Mouse (Mus musculus) lung, embryonic 14.5 days (tissue): ENCODE data around the gene Acvr1b. TPM values are rescaled to one million over a fixed set of nuclear protein-coding genes. Genes with fewer than 3 reads are reported as not detected.

Source experiments
- ATAC-seq: fragments of 200-750 bp; cut with Nextera tagmentation; 2 replicates; pipeline ENCODE4 v1.8.0; 2017; ENCODE audit warnings: mild to moderate bottlenecking, moderate TSS enrichment, moderate library complexity; ENCODE audit not compliant: insufficient read depth
- DNase-seq: peaks from one replicate; pipeline ENCODE4 v3.0.0-alpha.2; 2015
- H3K27ac ChIP-seq: fragments of 300-500 bp; sonication (generic); 2 replicates; pipeline ENCODE4 v1.5.1; 2014; ENCODE audit warnings: low read depth, mild to moderate bottlenecking, moderate library complexity
- H3K27me3 ChIP-seq: fragments of 300-500 bp; sonication (generic); 2 replicates; pipeline ENCODE4 v1.6.1; 2014; ENCODE audit warnings: low read length, control low read depth; ENCODE audit not compliant: insufficient read depth
- H3K36me3 ChIP-seq: fragments of 300-500 bp; sonication (generic); 2 replicates; pipeline ENCODE4 v1.6.1; 2014; ENCODE audit warnings: control low read depth; ENCODE audit not compliant: insufficient read depth
- H3K4me1 ChIP-seq: fragments of 300-500 bp; sonication (generic); 2 replicates; pipeline ENCODE4 v1.6.1; 2014; ENCODE audit warnings: antibody characterized with exemption, control low read depth; ENCODE audit not compliant: insufficient read depth
- H3K4me2 ChIP-seq: fragments of 300-500 bp; sonication (generic); 2 replicates; pipeline ENCODE4 v1.6.1; 2014; ENCODE audit warnings: mild to moderate bottlenecking
- H3K4me3 ChIP-seq: fragments of 300-500 bp; sonication (generic); 2 replicates; pipeline ENCODE4 v1.5.1; 2014; ENCODE audit warnings: low read depth, low read length
- H3K9ac ChIP-seq: fragments of 300-500 bp; sonication (generic); 2 replicates; pipeline ENCODE4 v1.6.1; 2014
- H3K9me3 ChIP-seq: fragments of 300-500 bp; sonication (generic); 2 replicates; pipeline ENCODE4 v1.6.1; 2016; ENCODE audit warnings: low read depth, low read length, control low read depth
- CTCF ChIP-seq: IDR thresholded peaks from 2 replicates; pipeline ENCODE4 v1.5.1; 2016; ENCODE audit warnings: antibody characterized with exemption, low read depth
- WGBS: fragments of 180-500 bp; shearing (Covaris S2); extraction: QIAGEN DNeasy Blood & Tissue Kit; methylation state at CpG from one replicate; pipeline ENCODE4 v1.1.7; 2014; 5-methylcytosine and 5-hydroxymethylcytosine counted together
- polyA plus RNA-seq: library from polyadenylated mRNA; unstranded; fragments of >200 nt; fragmentation: Nextera tagmentation; extraction: Ambion mirVana; gene quantifications from 2 replicates; pipeline ENCODE4 v1.2.1, GENCODE M21; 2014

Acvr1b gene
- polyA plus RNA-seq, 1 experiment from 2014 or later: 6.3 TPM

DNA sequence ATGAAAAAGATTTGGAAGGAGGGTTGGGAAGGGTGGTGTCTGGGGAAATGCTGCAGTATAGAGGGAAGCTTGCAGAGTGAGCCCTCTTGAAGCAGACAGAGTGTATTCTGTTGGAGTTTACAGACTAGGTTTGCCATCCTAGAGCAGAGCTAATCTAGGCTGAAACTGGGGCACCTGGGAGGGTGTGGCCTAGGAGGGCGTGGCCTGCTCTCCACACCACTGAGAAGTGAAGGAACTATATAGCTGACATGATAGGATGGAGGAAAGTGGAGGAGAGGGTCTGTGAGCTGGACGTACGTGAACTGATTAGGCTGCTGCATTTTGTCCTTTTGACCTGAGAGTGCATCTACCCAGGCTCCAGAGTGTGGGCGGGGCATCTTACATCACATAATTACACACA, 29.8 kb downstream of the Acvr1b start:
- Histone ChIP-seq H3K4me1 (no peaks in the 10 kb centered on the region), H3K4me3 (no peak overlapping the region), H3K9ac (no peak overlapping the region), H3K9me3 (no peaks in the 10 kb centered on the region), H3K4me2 (no peak overlapping the region), H3K27ac (no peak overlapping the region), H3K36me3 (peaks cover 84% of the 10 kb centered on the region), H3K27me3 (no peaks in the 10 kb centered on the region)
- ATAC-seq (no peak), DNase-seq (no peak)
- 72% methylated on average over 4 of the region's 4 CpGs for WGBS
- TF ChIP-seq CTCF: no peak

- TF ChIP-seq CTCF: no peak
- H3K27me3 ChIP-seq: no peaks in the 10 kb centered on the region
Measured at GRCm38 (mm10) chr15:101204781-101205180, 30.9 kb downstream of the Acvr1b start.

GRCm38 (mm10) chr15:101210228-101210627, 36.4 kb downstream of the Acvr1b start:
- Histone ChIP-seq H3K9ac (no peak overlapping the region), H3K27me3 (no peaks in the 10 kb centered on the region), H3K4me3 (no peak overlapping the region), H3K27ac (no peak overlapping the region), H3K4me2 (no peak overlapping the region), H3K36me3 (peaks cover 69% of the 10 kb centered on the region), H3K4me1 (no peaks in the 10 kb centered on the region), H3K9me3 (no peaks in the 10 kb centered on the region)
- peak; percentile 78 for TF ChIP-seq CTCF
- WGBS: 62% methylated on average over 6 of the region's 6 CpGs
- DNase-seq (peak; percentile 84), ATAC-seq (peak; percentile 52; the same call in 1 of the 2 replicates)

More at GRCm38 (mm10) chr15:101204781-101205180, 30.9 kb downstream of the Acvr1b start:
- WGBS: 83% methylated on average over 7 of the region's 7 CpGs
- H3K9me3 ChIP-seq: no peaks in the 10 kb centered on the region
- H3K4me1 ChIP-seq: no peaks in the 10 kb centered on the region
- H3K9ac ChIP-seq: no peak overlapping the region
- H3K27ac ChIP-seq: no peak overlapping the region
- no peak overlapping the region for H3K4me3 ChIP-seq
- no peak for DNase-seq
- H3K4me2 ChIP-seq: no peak overlapping the region
- peaks cover 87% of the 10 kb centered on the region for H3K36me3 ChIP-seq
- ATAC-seq: no peak

DNA sequence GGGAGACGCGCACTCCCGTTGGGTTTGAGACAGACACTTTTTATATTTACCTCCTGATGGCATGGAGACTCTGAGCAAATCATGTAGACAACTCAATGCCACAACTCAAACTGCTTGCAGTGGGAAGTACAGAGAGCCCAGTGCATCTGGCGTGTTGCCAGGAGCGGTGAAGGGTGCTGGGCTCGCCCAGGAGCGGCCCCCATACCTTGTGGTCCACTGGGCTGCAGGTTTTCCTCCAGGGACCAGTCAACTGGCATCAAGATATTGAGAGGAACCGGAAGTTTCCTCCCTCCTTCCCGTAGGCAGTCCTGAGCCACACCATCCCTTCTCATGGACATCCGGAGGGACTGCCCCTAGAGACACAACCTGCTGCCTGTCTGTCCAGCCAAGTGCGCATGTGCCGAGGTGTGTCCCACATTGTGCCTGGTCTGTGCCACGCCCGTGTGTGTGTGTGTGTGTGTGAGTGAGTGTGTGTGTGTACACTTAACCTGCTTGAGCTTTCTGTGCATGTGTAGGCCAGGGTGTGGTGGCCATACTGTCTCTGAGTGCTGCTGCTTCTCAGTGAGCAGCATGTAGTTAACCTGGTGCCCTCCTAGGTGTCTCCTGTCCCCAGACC, 37.2 kb downstream of the Acvr1b start:
- no peak overlapping the region for H3K4me2 ChIP-seq
- H3K36me3 ChIP-seq: peaks cover 63% of the 10 kb centered on the region
- DNase-seq: no peak
- H3K9me3 ChIP-seq: no peaks in the 10 kb centered on the region
- no peak for ATAC-seq
- H3K27me3 ChIP-seq: no peaks in the 10 kb centered on the region
- no peak overlapping the region for H3K9ac ChIP-seq
- no peak for TF ChIP-seq CTCF
- H3K27ac ChIP-seq: no peak overlapping the region
- WGBS: 87% methylated on average over 14 of the region's 14 CpGs
- no peak overlapping the region for H3K4me3 ChIP-seq
- no peaks in the 10 kb centered on the region for H3K4me1 ChIP-seq

DNA sequence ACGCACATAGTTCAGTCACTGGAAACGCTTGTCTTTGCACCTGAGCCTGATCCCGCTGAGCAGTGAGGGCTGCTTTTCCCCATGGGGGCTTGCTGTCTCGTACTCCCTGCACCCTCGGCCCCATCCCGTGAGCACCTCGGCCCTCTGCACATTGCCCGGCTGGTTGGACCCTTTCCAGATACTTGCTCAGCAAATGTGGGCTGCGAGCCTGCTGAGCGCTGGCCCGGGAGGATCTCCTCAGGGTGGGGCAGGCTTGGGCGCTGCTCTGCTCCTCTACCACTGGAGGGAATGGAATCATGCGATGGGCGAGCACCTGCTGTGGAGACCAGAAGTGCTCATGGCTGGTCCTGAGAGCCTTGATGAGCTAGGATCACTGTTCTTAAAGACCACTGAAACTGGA, 38.6 kb downstream of the Acvr1b start:
- peaks cover 51% of the 10 kb centered on the region for H3K36me3 ChIP-seq
- WGBS: 72% methylated on average over 14 of the region's 14 CpGs

GRCm38 (mm10) chr15:101215136-101215535, 41.3 kb downstream of the Acvr1b start:
- Histone ChIP-seq H3K4me1 (no peaks in the 10 kb centered on the region), H3K9ac (no peak overlapping the region), H3K9me3 (no peaks in the 10 kb centered on the region), H3K27me3 (no peaks in the 10 kb centered on the region), H3K4me3 (no peak overlapping the region), H3K4me2 (no peak overlapping the region), H3K36me3 (peaks cover 31% of the 10 kb centered on the region), H3K27ac (no peak overlapping the region)
- WGBS: 60% methylated on average over 2 of the region's 2 CpGs
- TF ChIP-seq CTCF: no peak
- no peak for DNase-seq
- ATAC-seq: no peak

More for the DNA sequence above, 38.6 kb downstream of the Acvr1b start:
- no peak overlapping the region for H3K27ac ChIP-seq
- DNase-seq: no peak
- H3K27me3 ChIP-seq: no peaks in the 10 kb centered on the region
- H3K9me3 ChIP-seq: no peaks in the 10 kb centered on the region
- H3K4me2 ChIP-seq: no peak overlapping the region
- H3K4me3 ChIP-seq: no peak overlapping the region
- TF ChIP-seq CTCF: no peak
- ATAC-seq: no peak
- H3K9ac ChIP-seq: no peak overlapping the region
- H3K4me1 ChIP-seq: no peaks in the 10 kb centered on the region

DNA sequence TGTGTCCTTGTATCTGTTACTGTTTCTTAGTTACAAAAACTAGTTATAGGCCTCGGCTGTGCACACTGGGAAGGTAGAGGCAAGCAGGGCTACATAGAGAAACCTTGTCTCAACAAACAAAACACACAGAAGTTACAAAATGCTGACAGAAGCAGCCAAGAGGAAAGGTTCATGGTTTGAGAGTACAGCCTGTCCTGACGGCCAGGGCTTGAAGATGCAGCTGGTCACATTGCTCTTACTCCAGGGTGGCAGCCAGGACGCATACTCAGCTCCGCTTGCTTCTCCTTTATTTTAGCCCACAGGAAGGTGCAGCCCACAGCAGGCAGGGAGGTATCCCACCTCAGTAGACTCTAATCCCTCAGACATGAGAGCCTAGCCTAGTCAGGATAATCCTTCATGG, 42.2 kb downstream of the Acvr1b start:
- Histone ChIP-seq H3K4me1 (no peaks in the 10 kb centered on the region), H3K27ac (no peak overlapping the region)
- no peak for ATAC-seq

More for the DNA sequence above, 42.2 kb downstream of the Acvr1b start:
- H3K9me3 ChIP-seq: no peaks in the 10 kb centered on the region
- no peak overlapping the region for H3K9ac ChIP-seq
- TF ChIP-seq CTCF: no peak
- no peaks in the 10 kb centered on the region for H3K27me3 ChIP-seq
- no peak overlapping the region for H3K4me2 ChIP-seq
- no peak for DNase-seq
- H3K4me3 ChIP-seq: no peak overlapping the region
- 75% methylated on average over 4 of the region's 4 CpGs for WGBS
- H3K36me3 ChIP-seq: peaks cover 23% of the 10 kb centered on the region
